Mouse (Mus musculus): ENCODE data around the gene Kcnip2. TPM values are rescaled to one million over a fixed set of nuclear protein-coding genes. Genes with fewer than 3 reads are reported as not detected.
A peak's percentile ranks its signal among the peaks of the same experiment; 100 is the strongest.

Kcnip2 gene
- total and polyA plus RNA-seq, 3 experiments, result not detected

- dilution Hi-C loops (cut with MboI; ENCODE audit: extremely low pct_ligation_motif_present, extremely low pct_unique_long_range_greater_than_20kb, low sequenced_read_pairs), result no loop called here
- Histone ChIP-seq H3K4me3 (replicated peaks in 1 of 3; ENCODE audit: low read depth in 2 of 3, low read length in 2 of 3, poor library complexity in 1 of 3) (no peak overlapping the region), H3K27me3 (replicated peaks) (no peaks in the 10 kb centered on the region), H3K27ac (ENCODE audit: insufficient read depth, low read depth) (no peak overlapping the region), H3K4me1 (ENCODE audit: control insufficient read depth in 1 of 2, insufficient read depth in 2 of 2) (no peaks in the 10 kb centered on the region), H3K4me2 (ENCODE audit: insufficient read depth, low read depth, poor library complexity, severe bottlenecking) (no peak overlapping the region), H3K9ac (ENCODE audit: insufficient read depth, low read depth) (no peak overlapping the region), H3K9me3 (replicated peaks; ENCODE audit: low read length) (peaks cover 3% of the 10 kb centered on the region), H3K36me3 (replicated peaks in 1 of 2; ENCODE audit: control insufficient read depth in 1 of 2, insufficient read depth in 1 of 2, low read length in 1 of 2) (no peaks in the 10 kb centered on the region), H3K79me2 (replicated peaks; ENCODE audit: control insufficient read depth, extremely low read depth, insufficient read depth, poor library complexity, severe bottlenecking) (no peaks in the 10 kb centered on the region)
- TF ChIP-seq MAFK (IDR thresholded peaks at IDR 0.05; ENCODE audit: insufficient replicate concordance, low read length) (no peak), CTCF (conservative IDR thresholded peaks at IDR 0.05 in 1 of 2, IDR thresholded peaks at IDR 0.05 in 1 of 2; ENCODE audit: low read depth in 2 of 2, low read length in 2 of 2) (peak in 1 of 2 experiments; percentile 9; a peak in 1 of 4 replicates)
- in situ Hi-C loops (cut with MboI; ENCODE audit: low pct_ligation_motif_present, low pct_unique_long_range_greater_than_20kb, low sequenced_read_pairs), result no loop called here
- no peak for DNase-seq (ENCODE audit: extremely low read depth)
Measured at GRCm38 (mm10) chr19:45827736-45828135, 11.9 kb upstream of the Kcnip2 start.

- H3K79me2 ChIP-seq (replicated peaks; ENCODE audit: control insufficient read depth, extremely low read depth, insufficient read depth, poor library complexity, severe bottlenecking), result no peaks in the 10 kb centered on the region
- H3K4me3 ChIP-seq (replicated peaks in 1 of 3; ENCODE audit: low read depth in 2 of 3, low read length in 2 of 3, poor library complexity in 1 of 3), result no peak overlapping the region
- in situ Hi-C loops (cut with MboI; ENCODE audit: low pct_ligation_motif_present, low pct_unique_long_range_greater_than_20kb, low sequenced_read_pairs) (no loop called here), dilution Hi-C loops (cut with MboI; ENCODE audit: extremely low pct_ligation_motif_present, extremely low pct_unique_long_range_greater_than_20kb, low sequenced_read_pairs) (no loop called here)
- H3K9me3 ChIP-seq (replicated peaks; ENCODE audit: low read length), result peaks cover 3% of the 10 kb centered on the region
- H3K4me2 ChIP-seq (ENCODE audit: insufficient read depth, low read depth, poor library complexity, severe bottlenecking), result no peak overlapping the region
- no peaks in the 10 kb centered on the region for H3K27me3 ChIP-seq (replicated peaks)
- no peaks in the 10 kb centered on the region for H3K36me3 ChIP-seq (replicated peaks in 1 of 2; ENCODE audit: control insufficient read depth in 1 of 2, insufficient read depth in 1 of 2, low read length in 1 of 2)
- H3K27ac ChIP-seq (ENCODE audit: insufficient read depth, low read depth), result no peak overlapping the region
- DNase-seq (ENCODE audit: extremely low read depth), result no peak
- H3K4me1 ChIP-seq (ENCODE audit: control insufficient read depth in 1 of 2, insufficient read depth in 2 of 2), result no peaks in the 10 kb centered on the region
- TF ChIP-seq GABPA (IDR thresholded peaks at IDR 0.05; ENCODE audit: insufficient replicate concordance, low read depth, low read length) (no peak), CTCF (conservative IDR thresholded peaks at IDR 0.05 in 1 of 2, IDR thresholded peaks at IDR 0.05 in 1 of 2; ENCODE audit: low read depth in 2 of 2, low read length in 2 of 2) (no peak), ZMIZ1 (IDR thresholded peaks at IDR 0.05; ENCODE audit: low read depth, low read length) (no peak), HCFC1 (IDR thresholded peaks at IDR 0.05; ENCODE audit: low read depth, low read length) (no peak), EP300 (IDR thresholded peaks at IDR 0.05; ENCODE audit: low read length) (no peak), ELF1 (IDR thresholded peaks at IDR 0.05; ENCODE audit: low read depth, low read length) (no peak), UBTF (IDR thresholded peaks at IDR 0.05; ENCODE audit: low read depth, low read length) (no peak), MYC (IDR thresholded peaks at IDR 0.05; ENCODE audit: low read depth, low read length) (no peak), BHLHE40 (IDR thresholded peaks at IDR 0.05; ENCODE audit: low read depth, low read length) (no peak), MEF2A (IDR thresholded peaks at IDR 0.05; ENCODE audit: borderline replicate concordance, low read depth, low read length) (no peak), CHD2 (IDR thresholded peaks at IDR 0.05; ENCODE audit: low read length) (no peak), ZKSCAN1 (IDR thresholded peaks at IDR 0.05; ENCODE audit: borderline replicate concordance, low read depth, low read length) (no peak), NELFE (IDR thresholded peaks at IDR 0.05; ENCODE audit: low read depth, low read length) (no peak), TBP (conservative IDR thresholded peaks at IDR 0.05; ENCODE audit: low read depth, low read length) (no peak), POLR2A (IDR thresholded peaks at IDR 0.05; ENCODE audit: low read depth, low read length) (no peak), SIN3A (IDR thresholded peaks at IDR 0.05; ENCODE audit: low read length) (no peak), KAT2A (IDR thresholded peaks at IDR 0.05; ENCODE audit: insufficient replicate concordance, low read length) (no peak), ZC3H11A (IDR thresholded peaks at IDR 0.05; ENCODE audit: low read depth, low read length) (no peak), MAX (IDR thresholded peaks at IDR 0.05; ENCODE audit: low read length) (no peak)
- H3K9ac ChIP-seq (ENCODE audit: insufficient read depth, low read depth), result no peak overlapping the region
Measured at GRCm38 (mm10) chr19:45827125-45827524, 11.3 kb upstream of the Kcnip2 start.
